Mouse (Mus musculus) hindbrain, embryonic 16.5 days (tissue): ENCODE measurements around the gene Prrg2. TPM values are rescaled to one million over a fixed set of nuclear protein-coding genes. Genes with fewer than 3 reads are reported as not detected.

Experiments used
- ATAC-seq: fragments of 200-750 bp; cut with Nextera tagmentation; 2 replicates; pipeline ENCODE4 v1.8.0; 2017; ENCODE audit warnings: moderate TSS enrichment, moderate library complexity
- H3K27ac ChIP-seq: fragments of 300-500 bp; sonication (generic); 2 replicates; pipeline ENCODE4 v1.5.1; 2014; ENCODE audit warnings: low read depth, mild to moderate bottlenecking, control low read depth, low read length, moderate library complexity
- H3K27me3 ChIP-seq: fragments of 300-500 bp; sonication (generic); replicated peaks from 2 replicates; pipeline ENCODE4 v1.6.1; 2014; ENCODE audit warnings: low read length; ENCODE audit not compliant: control insufficient read depth, insufficient read depth
- H3K36me3 ChIP-seq: fragments of 300-500 bp; sonication (generic); 2 replicates; pipeline ENCODE4 v1.6.1; 2014; ENCODE audit warnings: mild to moderate bottlenecking, low read length, moderate library complexity, mixed read lengths; ENCODE audit not compliant: control insufficient read depth, insufficient read depth
- H3K4me1 ChIP-seq: fragments of 300-500 bp; sonication (generic); 2 replicates; pipeline ENCODE4 v1.6.1; 2014; ENCODE audit warnings: low read depth, low read length; ENCODE audit not compliant: control insufficient read depth, insufficient read depth
- H3K4me2 ChIP-seq: fragments of 300-500 bp; sonication (generic); 2 replicates; pipeline ENCODE4 v1.6.1; 2014; ENCODE audit warnings: mild to moderate bottlenecking, low read length, control low read depth, moderate library complexity
- H3K4me3 ChIP-seq: fragments of 300-500 bp; sonication (generic); 2 replicates; pipeline ENCODE4 v1.5.1; 2014; ENCODE audit warnings: mild to moderate bottlenecking, low read length, control low read depth, moderate library complexity
- H3K9ac ChIP-seq: fragments of 300-500 bp; sonication (generic); 2 replicates; pipeline ENCODE4 v1.6.1; 2014; ENCODE audit warnings: low read depth, mild to moderate bottlenecking, control low read depth, low read length, moderate library complexity
- H3K9me3 ChIP-seq: fragments of 300-500 bp; sonication (generic); 2 replicates; pipeline ENCODE4 v1.6.1; 2014; ENCODE audit warnings: mild to moderate bottlenecking, low read length, moderate library complexity; ENCODE audit not compliant: control insufficient read depth
- WGBS: fragments of 180-500 bp; shearing (Covaris S2); extraction: QIAGEN DNeasy Blood & Tissue Kit; methylation state at CpG from one replicate; pipeline ENCODE4 v1.1.7; 2014; 5-methylcytosine and 5-hydroxymethylcytosine counted together
- polyA plus RNA-seq: library from polyadenylated mRNA; unstranded; fragments of >200 nt; fragmentation: Nextera tagmentation; extraction: Ambion mirVana; gene quantifications from 2 replicates; pipeline ENCODE4 v1.2.1, GENCODE M21; 2015

The Prrg2 gene
- polyA plus RNA-seq, 1 experiment from 2014 or later, result 15.7 TPM

GRCm38 (mm10) chr7:45047491-45047890 is 15.0 kb downstream of the Prrg2 start:
- no peak overlapping the region for H3K4me2 ChIP-seq
- 96% methylated on average over 14 of the region's 14 CpGs for WGBS
- H3K9ac ChIP-seq, result no peak overlapping the region
- ATAC-seq, result no peak
- H3K4me1 ChIP-seq, result peaks cover 18% of the 10 kb centered on the region
- H3K27me3 ChIP-seq, result no peaks in the 10 kb centered on the region
- H3K4me3 ChIP-seq, result no peak overlapping the region
- peaks cover 70% of the 10 kb centered on the region for H3K36me3 ChIP-seq
- no peak overlapping the region for H3K27ac ChIP-seq
- no peaks in the 10 kb centered on the region for H3K9me3 ChIP-seq

- no peak overlapping the region for H3K4me2 ChIP-seq
- ATAC-seq, result no peak
Observed at GRCm38 (mm10) chr7:45046853-45047350, 15.6 kb downstream of the Prrg2 start.

GRCm38 (mm10) chr7:45045741-45046140 is 16.7 kb downstream of the Prrg2 start:
- peaks cover 83% of the 10 kb centered on the region for H3K36me3 ChIP-seq
- no peaks in the 10 kb centered on the region for H3K27me3 ChIP-seq
- H3K9ac ChIP-seq, result no peak overlapping the region
- H3K4me3 ChIP-seq, result no peak overlapping the region
- no peak for ATAC-seq
- H3K4me1 ChIP-seq, result peaks cover 6% of the 10 kb centered on the region
- H3K27ac ChIP-seq, result no peak overlapping the region
- 93% methylated on average over 22 of the region's 22 CpGs for WGBS
- no peak overlapping the region for H3K4me2 ChIP-seq
- no peaks in the 10 kb centered on the region for H3K9me3 ChIP-seq

More at GRCm38 (mm10) chr7:45046853-45047350, 15.6 kb downstream of the Prrg2 start:
- peaks cover 18% of the 10 kb centered on the region for H3K4me1 ChIP-seq
- no peaks in the 10 kb centered on the region for H3K27me3 ChIP-seq
- H3K9me3 ChIP-seq, result no peaks in the 10 kb centered on the region
- no peak overlapping the region for H3K27ac ChIP-seq
- H3K9ac ChIP-seq, result no peak overlapping the region
- WGBS, result 98% methylated on average over 26 of the region's 26 CpGs
- H3K4me3 ChIP-seq, result no peak overlapping the region
- H3K36me3 ChIP-seq, result peaks cover 76% of the 10 kb centered on the region

- Histone ChIP-seq H3K9me3 (no peaks in the 10 kb centered on the region), H3K4me2 (no peak overlapping the region), H3K27ac (no peak overlapping the region), H3K36me3 (peaks cover 72% of the 10 kb centered on the region), H3K27me3 (no peaks in the 10 kb centered on the region), H3K4me1 (no peaks in the 10 kb centered on the region), H3K4me3 (no peak overlapping the region), H3K9ac (no peak overlapping the region)
- no peak for ATAC-seq
- 93% methylated on average over 14 of the region's 14 CpGs for WGBS
Observed at GRCm38 (mm10) chr7:45043307-45043706, 19.2 kb downstream of the Prrg2 start.

- Histone ChIP-seq H3K9ac (no peak overlapping the region), H3K9me3 (no peaks in the 10 kb centered on the region), H3K36me3 (peaks cover 63% of the 10 kb centered on the region), H3K4me3 (no peak overlapping the region), H3K27ac (no peak overlapping the region), H3K27me3 (no peaks in the 10 kb centered on the region), H3K4me1 (no peaks in the 10 kb centered on the region), H3K4me2 (no peak overlapping the region)
- 0 out of 2 replicates have a peak, but pooled peaks have one; percentile 2 for ATAC-seq
- WGBS, result 92% methylated on average over 9 of the region's 9 CpGs
Observed at GRCm38 (mm10) chr7:45040851-45041250, 21.6 kb downstream of the Prrg2 start.

- 96% methylated on average over 9 of the region's 9 CpGs for whole genome bisulfite sequencing
- H3K27ac ChIP-seq, result no peak overlapping the region
- no peaks in the 10 kb centered on the region for H3K4me1 ChIP-seq
- H3K9me3 ChIP-seq, result no peaks in the 10 kb centered on the region
- H3K27me3 ChIP-seq, result no peaks in the 10 kb centered on the region
- H3K4me2 ChIP-seq, result no peak overlapping the region
- no peak for ATAC-seq
- no peak overlapping the region for H3K9ac ChIP-seq
- no peak overlapping the region for H3K4me3 ChIP-seq
- peaks cover 69% of the 10 kb centered on the region for H3K36me3 ChIP-seq
Observed at GRCm38 (mm10) chr7:45038411-45038810, 24.1 kb downstream of the Prrg2 start.

- no peak for ATAC-seq
- H3K27me3 ChIP-seq, result no peaks in the 10 kb centered on the region
- H3K4me2 ChIP-seq, result no peak overlapping the region
- no peak overlapping the region for H3K9ac ChIP-seq
- 68% methylated on average over 7 of the region's 7 CpGs for WGBS
- H3K4me1 ChIP-seq, result no peaks in the 10 kb centered on the region
- no peaks in the 10 kb centered on the region for H3K9me3 ChIP-seq
- H3K27ac ChIP-seq, result no peak overlapping the region
- no peak overlapping the region for H3K4me3 ChIP-seq
- H3K36me3 ChIP-seq, result peaks cover 69% of the 10 kb centered on the region
Observed at GRCm38 (mm10) chr7:45037720-45038361, 24.6 kb downstream of the Prrg2 start.

GRCm38 (mm10) chr7:45036702-45037101 is 25.8 kb downstream of the Prrg2 start:
- H3K9me3 ChIP-seq, result no peaks in the 10 kb centered on the region
- ATAC-seq, result no peak
- no peak overlapping the region for H3K27ac ChIP-seq
- no peak overlapping the region for H3K9ac ChIP-seq
- no peak overlapping the region for H3K4me3 ChIP-seq
- no peaks in the 10 kb centered on the region for H3K27me3 ChIP-seq
- 91% methylated on average over 11 of the region's 11 CpGs for WGBS
- H3K36me3 ChIP-seq, result peaks cover 65% of the 10 kb centered on the region
- H3K4me2 ChIP-seq, result no peak overlapping the region
- H3K4me1 ChIP-seq, result no peaks in the 10 kb centered on the region

- H3K4me1 ChIP-seq, result no peaks in the 10 kb centered on the region
- H3K4me2 ChIP-seq, result no peak overlapping the region
- 94% methylated on average over 3 of the region's 3 CpGs for WGBS
- peaks cover 65% of the 10 kb centered on the region for H3K36me3 ChIP-seq
- no peak for ATAC-seq
- H3K4me3 ChIP-seq, result no peak overlapping the region
- no peak overlapping the region for H3K27ac ChIP-seq
- H3K9ac ChIP-seq, result no peak overlapping the region
- no peaks in the 10 kb centered on the region for H3K27me3 ChIP-seq
- H3K9me3 ChIP-seq, result no peaks in the 10 kb centered on the region
Observed at GRCm38 (mm10) chr7:45035631-45036030, 26.8 kb downstream of the Prrg2 start.
